Mouse (Mus musculus) frontal cortex, postnatal 14 days (tissue): ENCODE data around the gene Ano10.

ENCODE experiments used
- DNase-seq, 2 experiments: peaks; one replicate each; pipeline ENCODE4 v3.0.0; 2022; ENCODE audit warnings: low spot score in 2 of 2

Ano10 gene

GRCm38 (mm10) chr9:122156389-122157078 lies 137.7 kb downstream of the Ano10 start:
- DNase-seq = no peak

DNA sequence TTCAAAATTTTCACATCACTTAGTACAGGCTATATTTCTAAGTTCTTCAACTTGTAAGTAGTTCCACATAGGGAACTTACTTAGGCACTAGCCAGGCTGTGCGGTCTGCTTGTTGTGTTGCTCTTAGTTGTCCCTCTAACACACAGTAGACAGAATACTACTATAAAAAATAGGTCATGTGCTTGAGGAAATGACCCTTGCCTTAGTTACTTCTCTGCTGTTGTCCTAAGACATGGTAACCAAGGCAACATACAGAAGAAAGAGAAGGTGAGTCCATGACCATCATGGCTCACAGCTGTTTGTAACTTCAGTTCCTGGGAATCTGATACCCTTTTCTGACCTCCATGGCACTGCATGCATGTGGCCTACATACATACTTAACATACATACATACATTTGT lies 139.0 kb downstream of the Ano10 start:
- no peak for DNase-seq

GRCm38 (mm10) chr9:122153436-122153835 lies 140.8 kb downstream of the Ano10 start:
- DNase-seq = no peak

DNA sequence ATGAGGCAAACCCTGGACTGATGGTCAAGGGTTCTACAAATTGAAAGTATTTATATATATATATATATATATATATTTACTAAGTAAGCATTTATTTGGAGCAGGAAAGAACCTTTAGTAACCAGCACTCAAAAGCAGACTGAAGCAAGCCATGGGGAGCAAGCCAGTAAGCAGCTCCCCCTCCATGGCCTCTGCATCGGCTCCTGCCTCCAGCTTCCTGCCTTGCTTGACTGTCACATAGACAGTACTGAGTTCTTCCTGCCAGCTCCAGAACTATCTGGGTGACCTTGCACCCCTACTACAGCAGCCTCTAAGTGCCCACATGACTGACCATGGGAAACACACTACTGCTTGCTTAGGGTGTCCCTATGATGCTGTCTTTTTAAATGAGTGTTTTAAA lies 141.7 kb downstream of the Ano10 start:
- no peak for DNase-seq

GRCm38 (mm10) chr9:122152063-122152462 lies 142.2 kb downstream of the Ano10 start:
- DNase-seq = no peak

DNA sequence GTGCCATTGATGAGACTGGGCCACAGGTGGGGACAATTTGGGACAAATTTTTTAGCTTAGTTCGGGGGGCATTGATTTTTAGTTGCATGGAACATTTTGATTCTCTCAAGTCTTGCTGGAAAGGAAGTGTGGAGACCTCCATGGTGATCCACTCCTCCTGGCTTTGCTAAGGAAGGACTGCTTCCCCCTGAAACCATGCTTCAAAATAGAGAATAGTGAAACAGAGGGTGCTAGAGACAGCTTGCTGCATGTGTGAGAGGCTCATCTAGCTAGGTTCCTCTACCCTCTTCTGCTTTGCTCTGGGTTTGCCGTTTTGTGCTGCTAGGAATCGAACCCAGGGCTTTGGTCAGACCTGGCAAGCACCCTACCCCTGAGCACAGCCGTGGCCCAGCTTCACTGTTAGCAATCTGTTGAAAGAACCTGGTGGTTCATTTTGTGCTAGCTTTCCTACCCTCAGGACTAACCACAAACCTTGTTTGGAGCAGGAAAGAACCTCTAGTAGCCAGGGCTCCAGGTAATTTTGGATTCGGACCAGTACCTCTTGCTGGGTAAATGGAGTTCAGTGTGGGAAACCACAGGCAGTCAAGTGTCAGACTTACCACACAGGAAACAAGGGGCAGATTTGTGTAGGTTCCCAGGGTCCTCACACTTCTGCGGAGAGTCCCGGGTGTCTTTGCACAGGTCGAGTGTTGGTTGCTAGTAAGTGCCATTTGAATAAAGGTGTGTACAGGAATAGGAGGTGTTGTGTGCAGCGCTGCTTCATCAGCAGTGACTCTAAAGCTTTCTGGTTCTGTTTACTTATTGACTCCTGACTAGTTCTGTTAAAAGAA lies 144.0 kb downstream of the Ano10 start:
- no peak for DNase-seq

DNA sequence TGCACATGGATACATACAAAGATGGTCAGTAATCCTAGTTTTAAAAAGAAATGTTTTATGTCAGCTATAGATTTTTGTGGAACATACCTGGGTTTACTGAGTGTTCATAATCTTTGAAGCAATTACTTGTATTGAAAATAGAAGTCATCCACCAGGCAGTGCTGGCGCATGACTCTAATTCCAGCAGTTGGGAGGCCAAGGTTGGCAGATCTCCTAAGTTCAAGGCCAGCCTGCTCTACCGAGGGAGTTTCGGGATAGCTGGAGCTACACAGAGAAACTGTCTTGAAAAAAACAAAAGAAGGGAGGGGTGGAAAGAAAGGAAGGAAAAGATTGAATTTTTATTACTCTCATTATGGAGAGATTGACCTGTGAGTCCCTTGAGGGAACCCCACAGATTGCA lies 145.9 kb downstream of the Ano10 start:
- DNase-seq = no peak

- no peak for DNase-seq
Measured at GRCm38 (mm10) chr9:122146124-122146870, 147.9 kb downstream of the Ano10 start.

DNA sequence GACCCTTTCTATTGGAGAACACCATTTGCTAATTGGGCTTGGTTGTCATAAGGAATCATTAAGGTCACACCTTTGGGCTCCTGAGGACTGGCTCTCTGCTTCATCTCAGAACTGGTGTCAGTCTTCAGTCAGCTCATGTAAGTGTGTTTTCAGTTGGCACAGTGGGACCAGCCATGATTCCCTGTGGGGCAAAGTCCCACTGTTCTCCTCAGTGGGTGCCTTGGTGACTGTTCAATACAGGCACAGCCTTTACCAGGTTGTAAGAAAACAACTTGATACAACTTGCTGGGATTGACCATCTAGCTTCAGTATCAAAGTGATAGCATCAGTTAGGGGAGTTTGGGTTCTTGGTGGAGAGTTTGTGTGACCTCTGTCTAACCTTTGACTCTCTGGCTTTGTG lies 148.5 kb downstream of the Ano10 start:
- no peak for DNase-seq

DNA sequence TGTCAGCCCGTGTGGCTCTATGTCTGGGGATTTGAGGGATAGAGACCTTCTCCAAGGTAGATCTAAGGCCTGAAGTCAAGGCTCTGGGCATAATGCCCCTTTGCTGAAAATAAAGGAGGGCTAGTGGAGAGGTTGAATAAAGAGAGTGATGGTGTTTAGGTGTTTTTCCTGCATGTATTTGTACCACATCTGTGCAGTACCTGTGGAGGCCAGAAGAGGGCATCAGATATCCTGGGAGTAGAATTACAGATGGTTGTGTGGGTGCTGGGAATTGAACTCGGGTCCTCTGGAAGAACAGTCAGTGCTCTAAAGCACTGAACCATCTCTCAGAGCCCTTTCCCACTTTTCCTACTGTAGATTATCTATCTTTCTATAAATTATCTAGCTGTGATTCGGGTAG lies 149.4 kb downstream of the Ano10 start:
- no peak for DNase-seq

GRCm38 (mm10) chr9:122143219-122143618 lies 151.0 kb downstream of the Ano10 start:
- no peak for DNase-seq

GRCm38 (mm10) chr9:122139236-122139635 lies 155.0 kb downstream of the Ano10 start:
- DNase-seq = no peak

- DNase-seq = no peak
Measured at GRCm38 (mm10) chr9:122138371-122139029, 155.7 kb downstream of the Ano10 start.

DNA sequence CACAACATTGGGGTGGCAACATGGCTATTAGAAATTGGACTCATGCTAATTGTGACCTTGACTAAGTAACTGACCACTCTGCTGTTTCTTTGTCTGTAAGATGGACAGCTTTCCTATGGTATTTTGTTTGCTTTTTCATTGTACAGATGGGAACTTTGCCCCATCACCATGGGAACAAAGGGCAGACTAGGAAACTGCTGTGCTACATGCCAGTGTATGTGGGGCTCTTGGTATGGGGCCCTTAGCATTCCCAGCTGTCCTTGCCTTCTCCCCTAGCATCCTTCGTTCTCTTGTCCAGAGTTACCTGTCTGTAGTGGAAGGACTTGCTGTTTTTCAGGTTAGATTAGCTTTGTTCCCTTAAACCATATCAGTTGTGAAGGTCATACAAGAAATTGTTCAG lies 156.3 kb downstream of the Ano10 start:
- DNase-seq = no peak

DNA sequence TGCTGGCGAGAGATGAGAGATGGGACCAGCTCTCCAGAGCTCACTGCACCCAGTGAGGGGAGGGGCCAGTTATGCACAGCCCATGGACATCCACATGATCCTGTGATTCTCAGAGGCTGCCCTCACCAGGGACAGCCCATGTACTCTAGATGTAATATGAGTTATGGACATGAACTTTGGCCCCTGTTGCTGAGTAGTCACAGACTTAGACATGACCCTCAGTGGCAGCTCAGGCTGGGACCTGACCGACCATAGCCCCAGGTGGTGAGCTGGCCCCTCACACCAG lies 158.4 kb downstream of the Ano10 start:
- no peak for DNase-seq

DNA sequence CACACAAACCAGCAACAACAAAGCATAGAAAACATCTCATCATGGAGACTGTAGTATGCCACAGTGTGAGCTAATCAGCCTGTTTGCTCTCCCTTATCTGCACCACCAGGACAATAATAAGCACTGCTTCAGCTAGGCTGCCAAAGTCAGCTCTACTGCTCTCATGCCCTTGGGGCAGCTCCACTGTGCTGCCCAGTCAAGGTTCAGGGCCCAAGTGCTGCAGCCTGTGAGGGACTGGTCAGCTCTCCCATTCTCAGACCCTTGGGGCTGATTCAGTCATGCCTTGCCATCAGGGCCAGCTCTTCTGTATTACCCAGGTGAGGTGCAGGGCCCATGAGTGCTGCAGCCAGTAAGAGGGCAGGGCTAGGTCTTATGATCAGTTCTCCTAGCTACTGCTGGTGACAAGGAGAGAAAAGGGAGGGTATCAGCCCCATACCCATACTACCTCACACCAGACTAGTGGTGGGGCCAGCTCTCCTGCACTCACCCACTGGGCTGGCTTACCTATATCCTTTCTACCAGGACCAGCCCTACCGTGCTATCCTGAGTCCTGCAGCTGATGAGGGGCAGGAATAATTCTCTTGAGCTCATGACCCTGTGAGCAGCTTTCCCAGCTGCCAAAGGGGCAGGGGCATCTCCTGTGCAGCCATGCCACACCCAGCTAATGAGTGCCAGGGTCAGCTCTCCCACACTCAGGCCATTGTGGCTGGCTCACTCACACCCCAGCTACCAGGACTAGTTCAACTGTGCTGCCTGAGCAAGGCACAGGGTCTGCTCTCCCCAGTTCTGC lies 158.9 kb downstream of the Ano10 start:
- no peak for DNase-seq

DNA sequence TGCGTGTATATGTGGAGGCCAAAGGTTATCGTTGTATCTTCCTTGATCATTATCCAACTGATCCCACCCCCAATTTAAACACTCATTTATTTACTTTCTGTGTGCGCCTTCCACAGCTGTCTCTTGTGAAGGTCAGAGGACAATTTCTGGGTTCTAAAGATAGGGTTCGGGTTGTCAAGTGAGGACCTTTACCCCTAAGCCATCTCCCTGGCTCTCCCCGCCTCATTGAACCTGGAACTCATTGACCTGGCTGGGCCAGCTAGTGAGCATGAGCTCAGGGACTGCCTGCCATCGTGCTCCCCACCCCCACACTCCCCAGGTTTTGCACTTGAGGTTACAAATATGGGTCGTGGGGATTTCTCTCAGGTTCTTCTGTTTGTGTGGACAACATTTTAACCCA lies 162.1 kb downstream of the Ano10 start:
- DNase-seq = no peak

GRCm38 (mm10) chr9:122130666-122131065 lies 163.6 kb downstream of the Ano10 start:
- DNase-seq = no peak

GRCm38 (mm10) chr9:122128686-122129085 lies 165.5 kb downstream of the Ano10 start:
- DNase-seq = no peak

DNA sequence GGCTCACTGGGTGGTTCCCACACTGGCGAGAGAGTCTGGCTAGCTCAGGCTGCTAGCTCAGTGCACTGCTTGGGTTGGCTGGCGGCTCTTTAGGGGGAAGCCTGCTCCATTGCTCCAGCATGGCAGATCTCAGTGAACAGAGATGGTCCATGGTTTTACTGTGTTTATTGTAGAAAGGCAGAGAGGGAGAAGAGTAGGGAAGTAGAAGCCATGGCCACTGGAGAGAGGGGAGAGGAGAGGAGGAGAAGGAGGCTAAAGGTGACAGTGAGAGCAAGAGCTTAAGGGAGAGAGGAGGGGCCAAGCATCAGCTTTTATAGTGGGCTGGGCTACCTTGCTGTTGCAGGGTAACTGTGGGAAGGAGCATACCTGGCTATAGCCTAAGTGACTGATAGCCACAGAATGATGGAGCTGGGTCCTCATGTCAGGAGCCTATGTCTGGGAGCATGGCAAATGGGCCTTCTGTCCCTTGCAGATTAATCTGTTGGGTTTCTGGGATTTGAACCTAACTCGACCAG lies 166.9 kb downstream of the Ano10 start:
- no peak for DNase-seq

- no peak for DNase-seq
Measured at GRCm38 (mm10) chr9:122126790-122127189, 167.4 kb downstream of the Ano10 start.
